Mouse (Mus musculus) small intestine, adult 2 months (tissue): Measurements from ENCODE around the gene Cbx4.

Source experiments
- CTCF ChIP-seq: fragments of 200-500 bp; IDR thresholded peaks from 2 replicates; pipeline ENCODE4 v1.5.1; 2012; ENCODE audit warnings: low read depth, mild to moderate bottlenecking, control low read depth, inconsistent platforms, low read length, moderate library complexity, mixed read lengths; ENCODE audit not compliant: insufficient replicate concordance, insufficient read length; ENCODE audit errors: extremely low read depth
- POLR2A ChIP-seq: fragments of 200-500 bp; IDR thresholded peaks from 2 replicates; pipeline ENCODE4 v1.6.1; 2012; ENCODE audit warnings: low read depth, mild to moderate bottlenecking, control low read depth, inconsistent platforms, low read length, moderate library complexity

DNA sequence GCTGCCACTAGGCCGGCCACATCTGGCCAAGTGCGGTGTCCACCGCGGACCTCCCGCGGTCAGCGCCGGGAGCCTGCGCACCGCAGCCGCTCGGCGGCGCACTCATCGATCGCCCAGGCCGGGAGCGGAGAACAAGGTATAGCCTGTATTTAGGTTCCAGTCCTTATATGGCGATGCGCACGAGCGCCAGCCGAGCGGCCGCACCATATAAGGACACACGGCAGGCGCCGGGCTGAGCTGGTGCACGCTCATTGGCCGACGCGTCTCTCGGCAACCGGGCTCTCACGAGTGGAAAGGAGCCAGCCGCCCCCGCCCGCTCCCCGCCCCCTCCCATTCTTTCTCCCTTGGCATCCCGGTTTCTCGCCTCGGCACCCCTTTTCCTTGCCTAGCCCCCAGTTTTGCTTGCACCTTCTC is 32.8 kb downstream of the Cbx4 start:
- TF ChIP-seq POLR2A (no peak; the same call in 1 of the 2 replicates), CTCF (0 out of 2 replicates have a peak, but pooled peaks have one; percentile 13)
